Mouse (Mus musculus) subcutaneous adipose tissue, adult 2 months (tissue): Measurements from ENCODE around the gene Pgls. TPM values are rescaled to one million over a fixed set of nuclear protein-coding genes. Genes with fewer than 3 reads are reported as not detected.

Source experiments
- polyA plus RNA-seq: library from polyadenylated mRNA; depleted of rRNA; stranded (reverse); fragments of >200 nt; gene quantifications from 2 replicates; pipeline ENCODE4 v1.2.3, GENCODE M21; 2012; ENCODE audit warnings: low replicate concordance; rRNA removed

Gene Pgls
- 133 and 189 TPM in 2 replicates for polyA plus RNA-seq

GRCm38 (mm10) chr8:71591471-71592373 is at the start of gene Pgls:
Pgls (plus strand) TSS chr8:71592176.

GRCm38 (mm10) chr8:71542632-71543343 is 49.2 kb upstream of the Pgls start, which contains the start of gene Mvb12a:
Mvb12a (plus strand) TSS chr8:71542922.

GRCm38 (mm10) chr8:71558071-71558957 is 33.7 kb upstream of the Pgls start, which contains the start of gene Tmem221:
Tmem221 (minus strand) TSS chr8:71558871.

GRCm38 (mm10) chr8:71566501-71566900 is 25.5 kb upstream of the Pgls start, which contains the start of gene Nxnl1:
Nxnl1 (minus strand) TSS chr8:71566601.

GRCm38 (mm10) chr8:71568387-71568937 is 23.5 kb upstream of the Pgls start, which contains the start of gene Slc27a1:
Slc27a1 (plus strand) TSS chr8:71568882.

GRCm38 (mm10) chr8:71597451-71597850 is 5.5 kb downstream of the Pgls start, which contains the start of gene Fam129c:
Fam129c (plus strand) TSS chr8:71597648.

GRCm38 (mm10) chr8:71610822-71611651 is 19.1 kb downstream of the Pgls start, which contains the start of gene Colgalt1:
Colgalt1 (plus strand) TSS chr8:71610998.

Other genes with a start within 250 kb of the Pgls start
- 105 and 142 TPM in 2 replicates for gene Use1, start 225.3 kb upstream of the Pgls start, polyA plus RNA-seq
- gene Ocel1, start 220.9 kb upstream of the Pgls start, polyA plus RNA-seq, result 11.9 and 19.6 TPM in 2 replicates
- gene Nr2f6, start 210.2 kb upstream of the Pgls start, polyA plus RNA-seq, result 68.1 and 206 TPM in 2 replicates
- gene Ushbp1, start 196.4 kb upstream of the Pgls start, polyA plus RNA-seq, result 56.1 and 192 TPM in 2 replicates
- gene Babam1, start 195.3 kb upstream of the Pgls start, polyA plus RNA-seq, result 106 and 146 TPM in 2 replicates
- 0.79 and 10.8 TPM in 2 replicates for gene Ankle1, start 186.2 kb upstream of the Pgls start, polyA plus RNA-seq
- gene Abhd8, start 128.5 kb upstream of the Pgls start, polyA plus RNA-seq, result 14.1 and 59.1 TPM in 2 replicates
- gene Mrpl34, start 127.2 kb upstream of the Pgls start, polyA plus RNA-seq, result 81.9 and 83.9 TPM in 2 replicates
- 93.2 and 103 TPM in 2 replicates for gene Dda1, start 123.0 kb upstream of the Pgls start, polyA plus RNA-seq
- gene Ano8, start 106.2 kb upstream of the Pgls start, polyA plus RNA-seq, result 28.7 and 33.8 TPM in 2 replicates
- 22.1 and 42.5 TPM in 2 replicates for gene Gtpbp3, start 104.1 kb upstream of the Pgls start, polyA plus RNA-seq
- 129 and 167 TPM in 2 replicates for gene Plvap, start 80.4 kb upstream of the Pgls start, polyA plus RNA-seq
- 0.40 and 0.95 TPM in 2 replicates for gene Ccdc194, start 66.5 kb upstream of the Pgls start, polyA plus RNA-seq
- gene Bst2, start 54.7 kb upstream of the Pgls start, polyA plus RNA-seq, result 275 and 658 TPM in 2 replicates
- 76.0 and 183 TPM in 2 replicates for gene Mvb12a, start 49.3 kb upstream of the Pgls start, polyA plus RNA-seq
- 0.99 and 11.3 TPM in 2 replicates for gene Tmem221, start 33.3 kb upstream of the Pgls start, polyA plus RNA-seq
- 0.68 and 2.1 TPM in 2 replicates for gene Nxnl1, start 25.6 kb upstream of the Pgls start, polyA plus RNA-seq
- gene Slc27a1, start 23.3 kb upstream of the Pgls start, polyA plus RNA-seq, result 501 and 576 TPM in 2 replicates
- gene Fam129c, start 5.5 kb downstream of the Pgls start, polyA plus RNA-seq, result 5.0 and 6.6 TPM in 2 replicates
- gene Colgalt1, start 18.8 kb downstream of the Pgls start, polyA plus RNA-seq, result 132 and 266 TPM in 2 replicates
- gene Unc13a, start 79.6 kb downstream of the Pgls start, polyA plus RNA-seq, result 1.6 and 2.8 TPM in 2 replicates
- gene Jak3, start 84.1 kb downstream of the Pgls start, polyA plus RNA-seq, result 29.8 and 48.5 TPM in 2 replicates
- gene Insl3, start 97.0 kb downstream of the Pgls start, polyA plus RNA-seq, result 18.3 and 29.4 TPM in 2 replicates
- gene B3gnt3, start 109.6 kb downstream of the Pgls start, polyA plus RNA-seq, result 14.0 and 18.7 TPM in 2 replicates
- 2.7 and 10.3 TPM in 2 replicates for gene Fcho1, start 133.5 kb downstream of the Pgls start, polyA plus RNA-seq